Mouse (Mus musculus) cerebellum, postnatal 14 days (tissue): ENCODE measurements at regions not wholly inside any gene's neighbourhood (a gene's known extent, or its start where the extent isn't known, plus 50 kb on each side); places are given as distances from the start of the nearest gene placed in this dataset.

Source experiments
- DNase-seq, 2 experiments: peaks; one replicate each; pipeline ENCODE4 v3.0.0; 2021; ENCODE audit warnings: mixed read lengths in 2 of 2

DNA sequence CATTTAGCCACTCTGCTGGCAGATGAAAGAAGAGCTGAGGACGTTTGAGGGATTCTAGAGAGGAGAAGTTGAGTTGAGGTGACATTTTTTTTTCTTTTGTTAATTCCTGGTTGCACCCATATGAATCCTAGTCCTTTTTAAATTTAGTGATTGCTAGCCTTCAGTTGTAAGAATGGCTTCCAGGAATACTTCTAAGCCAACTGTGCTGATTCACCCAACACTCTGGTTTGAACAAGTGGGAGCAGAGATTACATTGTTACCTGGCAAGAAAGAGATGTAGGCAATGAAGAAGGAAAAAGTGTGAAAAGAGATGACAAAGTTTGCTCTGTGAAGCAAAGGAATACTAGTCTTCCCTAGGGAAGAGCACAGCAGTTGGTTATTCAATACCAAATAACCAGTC lies 261.1 kb upstream of the Kcnq5 start:
- no peak for DNase-seq

DNA sequence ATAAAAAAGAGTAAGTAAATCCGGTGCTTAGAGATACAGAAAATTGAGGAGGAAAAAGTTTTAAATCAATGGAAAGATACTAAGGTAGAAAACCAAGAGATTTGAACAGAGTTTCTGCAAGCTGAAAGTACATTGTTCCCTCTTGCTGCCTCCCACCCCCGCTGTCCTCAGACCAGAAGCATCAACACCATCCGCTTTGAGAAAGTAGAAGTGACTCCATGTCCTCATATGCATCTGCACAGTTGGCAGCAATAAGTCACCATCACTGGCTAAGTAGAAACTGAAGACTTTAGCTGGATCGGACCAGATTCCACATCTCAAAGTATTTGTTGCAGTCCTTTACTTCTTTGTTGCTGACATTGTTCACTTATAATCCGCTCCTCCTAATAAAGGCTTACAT lies 250.1 kb upstream of the Kcnq5 start:
- no peak for DNase-seq

DNA sequence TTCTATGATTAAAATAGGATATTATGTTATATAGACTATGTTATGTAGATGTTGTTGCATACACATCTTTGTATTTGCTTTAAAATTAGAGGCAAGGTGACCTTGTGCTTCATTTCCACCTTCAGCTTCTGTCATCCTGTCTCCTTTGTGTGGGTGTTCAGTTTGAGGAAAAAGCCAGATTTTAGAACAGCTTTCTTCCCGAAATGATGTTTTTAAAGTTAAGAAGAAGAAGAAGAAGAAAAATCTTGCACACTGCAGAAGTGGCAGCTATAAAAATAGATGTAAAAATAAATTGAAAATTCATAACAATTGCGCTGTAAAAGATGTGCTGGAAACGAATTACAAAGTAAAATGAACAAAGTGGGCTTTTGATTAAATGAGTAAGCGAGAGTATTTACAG lies 249.5 kb upstream of the Kcnq5 start:
- DNase-seq: no peak

DNA sequence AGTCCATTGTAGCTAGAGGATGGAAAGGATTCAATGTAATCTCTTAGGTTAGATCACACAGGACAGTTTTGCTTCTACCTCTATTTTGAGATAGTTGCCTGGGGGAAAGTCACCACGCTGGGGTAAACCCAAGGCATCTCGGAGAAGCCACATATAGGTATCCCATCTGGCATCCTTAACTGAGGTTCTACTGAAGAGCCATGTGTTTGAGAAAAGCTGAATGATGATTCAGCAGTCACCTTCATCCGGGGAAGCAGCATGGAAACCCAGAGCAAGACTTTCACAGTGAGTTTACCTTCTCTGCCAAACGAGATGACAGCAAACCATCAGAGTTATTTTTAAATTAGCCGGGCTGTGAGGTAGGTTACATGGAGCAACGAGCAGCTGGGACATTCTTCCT lies 248.9 kb upstream of the Kcnq5 start:
- peak in 1 of 2 experiments; percentile 12 for DNase-seq

DNA sequence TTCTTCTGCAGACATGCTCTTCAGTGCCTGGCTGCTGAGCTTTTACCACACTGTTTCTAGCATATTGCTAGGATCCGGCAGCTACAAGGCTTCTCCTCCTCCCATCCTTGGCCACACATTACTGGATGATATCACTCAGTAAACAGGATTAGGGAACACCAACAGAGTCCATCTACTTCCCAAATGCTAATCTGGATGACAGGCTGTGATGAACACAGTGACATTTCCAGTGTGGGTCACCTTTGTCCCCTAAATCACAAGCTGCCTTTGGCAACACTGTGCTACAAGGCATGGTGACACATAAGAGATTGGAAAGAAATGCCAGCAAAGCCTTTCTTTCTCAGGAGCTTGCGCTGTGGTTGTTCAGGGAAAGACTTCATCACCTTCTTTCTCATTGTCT lies 246.5 kb upstream of the Kcnq5 start:
- DNase-seq: peak; percentile 54 to 68

DNA sequence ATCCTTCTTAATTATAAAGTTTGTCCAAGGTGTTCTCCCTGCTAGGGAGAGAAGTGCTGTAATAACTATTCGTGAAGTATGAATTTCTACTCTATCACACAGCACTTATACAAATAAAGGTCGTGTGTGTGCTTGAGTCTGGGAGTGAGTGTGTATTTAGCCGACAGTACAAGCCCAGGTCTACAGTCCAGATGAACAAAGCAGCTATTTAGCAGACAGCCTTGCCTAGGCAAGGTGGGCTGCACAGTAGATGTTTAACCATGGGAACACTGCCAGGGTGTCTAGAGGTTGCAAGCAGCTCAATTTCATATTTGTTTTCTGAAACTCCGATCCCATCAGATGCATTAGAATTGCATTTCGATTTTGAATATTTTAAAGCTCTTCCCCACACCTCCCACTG lies 245.2 kb upstream of the Kcnq5 start:
- DNase-seq: peak in 1 of 2 experiments; percentile 13

DNA sequence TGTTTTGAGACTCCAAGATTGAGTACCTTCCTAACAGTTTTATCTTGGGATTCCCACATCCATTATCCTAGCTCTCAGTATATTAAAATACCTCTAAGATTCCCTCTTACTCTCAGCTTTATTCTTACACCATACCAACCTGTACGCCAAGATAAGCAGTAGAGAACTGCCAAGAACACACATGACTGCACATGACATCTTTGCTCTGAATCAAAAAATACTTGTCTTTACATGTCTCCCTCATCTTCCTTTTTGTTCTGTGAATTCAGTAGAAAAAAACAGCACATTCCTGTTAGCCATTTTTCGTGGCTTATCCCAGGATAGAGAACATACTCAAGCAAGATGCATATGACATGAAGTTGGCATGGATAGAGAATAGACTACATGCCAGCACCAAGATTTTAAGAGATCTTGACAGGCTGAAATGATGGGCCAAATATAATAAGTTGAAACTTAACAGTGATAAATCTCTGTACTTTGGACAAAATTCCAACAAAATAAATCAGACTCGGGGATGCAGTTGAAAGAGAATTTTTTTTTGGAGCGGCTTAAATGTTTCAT lies 206.0 kb upstream of the Kcnq5 start:
- peak in 1 of 2 experiments; percentile 28 for DNase-seq

DNA sequence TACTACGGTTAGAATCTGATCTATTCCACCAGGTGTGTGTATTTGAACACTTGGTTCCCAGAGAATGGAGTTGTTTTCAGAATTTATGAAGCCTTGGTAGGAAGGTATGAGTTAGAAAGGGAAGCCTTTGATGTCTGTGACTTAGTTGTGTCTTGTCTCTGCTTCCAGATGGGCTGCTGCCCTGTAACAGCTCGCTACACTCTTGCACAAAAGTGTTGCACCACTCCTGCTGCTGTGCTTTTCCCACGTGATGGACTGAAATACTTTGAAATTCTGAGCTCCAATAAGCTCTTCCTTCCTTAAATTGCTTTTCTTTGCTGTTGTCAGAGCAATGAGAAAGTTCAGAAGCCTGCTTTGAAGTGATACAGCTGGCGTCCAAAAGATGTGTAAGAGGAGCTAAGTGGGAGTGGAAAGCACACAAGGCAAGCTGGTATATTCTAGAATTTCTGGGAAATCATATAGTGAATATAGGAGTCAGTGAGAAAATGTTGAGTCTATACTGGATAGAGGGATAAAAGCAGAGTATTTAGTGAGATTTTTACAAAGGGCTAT lies 174.9 kb upstream of the Kcnq5 start:
- no peak for DNase-seq

DNA sequence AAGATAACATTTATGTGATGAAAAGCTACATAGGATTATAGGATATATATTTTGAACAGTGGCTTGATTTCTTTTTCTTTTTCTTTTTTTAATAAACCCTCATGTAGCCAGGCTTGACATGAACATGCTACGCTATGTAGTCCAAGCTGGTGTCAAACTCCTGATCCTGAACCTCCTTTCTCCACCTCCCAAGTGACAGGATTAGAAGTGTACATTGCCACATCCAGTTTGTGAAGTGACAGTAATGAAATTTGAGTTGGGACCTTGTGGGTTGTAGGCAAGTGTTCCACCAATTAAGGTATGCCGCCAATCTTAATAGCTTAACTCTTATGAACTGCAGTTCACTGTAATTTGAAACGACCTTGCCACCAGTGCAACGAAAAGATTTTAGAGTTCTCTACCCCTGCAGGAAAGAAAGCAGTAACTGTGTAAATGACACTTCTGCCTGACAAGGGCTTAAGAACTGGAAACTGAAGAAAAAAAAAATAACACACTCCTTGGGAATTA lies 156.6 kb upstream of the Kcnq5 start:
- DNase-seq: no peak

DNA sequence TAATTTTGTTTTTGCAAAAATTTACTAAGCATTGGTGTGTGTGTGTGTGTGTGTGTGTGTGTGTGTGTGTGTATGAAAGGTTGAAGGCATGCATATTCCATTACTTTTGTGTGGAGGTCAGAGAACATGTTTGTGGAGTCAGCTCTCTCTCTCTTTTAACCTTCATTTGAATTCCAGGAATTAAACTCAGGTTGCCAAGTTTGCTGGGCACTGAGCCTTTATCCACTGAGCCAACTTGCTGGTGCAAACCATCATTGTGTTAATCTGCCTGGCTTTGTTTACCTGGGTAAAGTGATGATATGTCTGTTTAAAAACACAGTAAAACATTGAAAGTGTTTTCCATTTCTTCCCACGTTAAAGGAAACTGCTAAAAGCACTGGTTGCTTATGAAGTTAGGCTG lies 154.7 kb upstream of the Kcnq5 start:
- peak; percentile 51 to 68 for DNase-seq

DNA sequence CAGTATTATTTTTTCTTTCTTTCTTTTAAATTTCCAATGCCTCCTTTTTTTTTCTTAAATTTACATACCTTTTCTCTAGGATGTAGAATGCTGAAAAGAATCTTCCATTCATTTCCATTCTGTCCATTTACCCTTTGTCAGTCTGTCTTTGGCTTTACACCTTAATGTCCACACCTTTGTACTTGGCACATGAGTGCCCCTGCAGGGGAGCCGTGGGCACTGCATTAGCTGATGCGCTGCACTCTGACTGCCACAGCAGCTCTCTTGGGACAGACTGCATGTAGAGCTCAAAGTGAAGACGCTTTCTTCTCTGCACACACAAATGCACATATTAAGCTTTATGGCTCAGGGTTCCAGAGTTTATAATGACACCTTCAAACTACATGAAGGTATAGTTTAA lies 143.8 kb upstream of the Kcnq5 start:
- peak; percentile 24 to 31 for DNase-seq

DNA sequence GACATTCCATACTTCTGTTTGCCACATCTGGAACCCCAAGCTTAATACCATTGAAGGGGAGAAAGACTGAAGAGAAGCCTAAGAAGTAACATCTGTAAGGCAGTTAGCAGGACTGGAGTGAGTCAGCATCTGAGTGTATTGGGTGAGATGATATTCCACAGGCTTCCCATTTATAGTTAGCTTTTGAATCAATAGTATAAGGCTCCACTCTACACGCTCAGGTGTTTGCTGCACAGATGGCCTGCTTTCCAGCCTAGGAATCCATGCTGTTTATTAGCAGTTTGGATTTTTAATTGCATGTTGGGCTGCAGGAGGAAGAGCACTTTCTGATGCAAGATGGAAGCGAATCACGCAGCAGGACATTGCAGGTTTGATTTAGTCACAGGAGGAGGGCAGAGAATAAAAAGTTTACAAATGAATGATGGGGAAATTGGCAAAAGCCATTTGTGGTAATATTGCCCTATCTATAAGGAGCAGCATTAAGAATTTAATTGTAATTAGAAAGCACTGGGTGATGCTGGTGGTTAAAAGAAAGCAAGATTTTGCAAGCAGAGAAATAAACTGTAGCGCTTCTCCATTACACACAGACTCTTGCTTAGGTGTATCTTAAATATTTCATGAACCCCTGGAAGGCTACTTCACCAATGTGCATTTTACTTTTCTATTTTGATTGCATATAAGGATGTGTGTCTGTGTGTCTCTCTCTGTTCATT lies 109.8 kb upstream of the Kcnq5 start:
- peak; percentile 2 to 17 for DNase-seq

DNA sequence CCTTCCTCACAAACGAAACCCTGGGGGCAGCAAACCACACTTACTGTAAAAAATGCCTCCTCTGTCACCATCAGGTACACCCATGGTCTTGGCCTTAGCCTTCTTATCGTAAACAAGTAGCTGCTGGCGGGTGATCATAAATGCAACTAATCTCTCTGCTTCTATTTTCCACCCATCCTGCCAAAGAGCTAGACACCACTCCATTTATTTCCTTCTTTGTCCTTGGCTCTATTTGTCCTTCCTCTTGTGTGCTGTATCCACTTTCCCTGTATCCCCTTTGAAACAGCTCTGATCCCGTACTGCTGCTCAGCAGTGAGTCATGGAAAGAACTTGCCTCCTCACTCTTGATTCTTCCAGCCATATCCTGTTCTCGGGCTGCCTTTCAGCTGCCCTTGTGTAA lies 108.3 kb upstream of the Kcnq5 start:
- DNase-seq: no peak
